Comparison of ENCODE assay signal across 12 mouse cellular contexts in genomic region chr2:121444178-121444577, GRCm38 (mm10). TPM values are rescaled to one million over a fixed set of nuclear protein-coding genes. Genes with fewer than 3 reads are reported as not detected.
DNase-seq lines count a peak whose midpoint lies in the region; ATAC-seq and TF ChIP-seq lines count a peak whose summit lies in the region.
"Had no signal": no experiment of that assay in that cellular context is flagged by ENCODE, and none has a peak within 500 bp of the region (broad histone marks: within the 10 kb centered on the region; RNA-seq: fewer than 3 reads in every experiment).

Ell3 (minus strand) TSS chr2:121444278.

- H3K36me3 ChIP-seq in heart, embryonic 16.5 days (ENCODE audit: control insufficient read depth, insufficient read depth) = peaks cover 4% of the 10 kb centered on the region; the same call in 1 of the 2 replicates
- peaks cover 3% of the 10 kb centered on the region for H3K36me3 ChIP-seq in spleen, adult 2 months (ENCODE audit: control insufficient read depth, insufficient read depth, low read length)
- no peaks in the 10 kb centered on the region for H3K36me3 ChIP-seq in limb, embryonic 11.5 days (ENCODE audit: control insufficient read depth, insufficient read depth, low read length)
- H3K36me3 ChIP-seq in stomach, postnatal 0 days (ENCODE audit: control insufficient read depth, insufficient read depth, low read length) = 0 out of 2 replicates have a peak, but pooled peaks cover 1% of the 10 kb centered on the region

- no peak for ATAC-seq in heart, embryonic 16.5 days (replicated peaks; ENCODE audit: extremely low read depth, insufficient read depth, low FRiP score)
- no peak for ATAC-seq in limb, embryonic 11.5 days (ENCODE audit: insufficient number of reproducible peaks, low FRiP score, low TSS enrichment, low read depth)
- no peak for ATAC-seq in stomach, postnatal 0 days (ENCODE audit: low FRiP score, low TSS enrichment)

- peak within 1 kb of the TSS; percentile 99 for H3K4me2 ChIP-seq in heart, embryonic 16.5 days (ENCODE audit: low read depth, low read length)
- peak within 1 kb of the TSS; percentile 91; the same call in 1 of the 2 replicates for H3K4me2 ChIP-seq in limb, embryonic 11.5 days (ENCODE audit: low read depth, severe bottlenecking)
- H3K4me2 ChIP-seq in stomach, postnatal 0 days (replicated peaks; ENCODE audit: low read depth) = peak within 1 kb of the TSS; percentile 91

- H3K4me1 ChIP-seq in heart, embryonic 16.5 days (ENCODE audit: control insufficient read depth, insufficient read depth, low read length) = peaks cover 18% of the 10 kb centered on the region
- H3K4me1 ChIP-seq in spleen, adult 2 months (ENCODE audit: control insufficient read depth, insufficient read depth, insufficient read length) = peaks cover 5% of the 10 kb centered on the region; the same call in 1 of the 2 replicates
- H3K4me1 ChIP-seq in limb, embryonic 11.5 days (ENCODE audit: control insufficient read depth, insufficient read depth, low read length) = 0 out of 2 replicates have a peak, but pooled peaks cover 8% of the 10 kb centered on the region
- 0 out of 2 replicates have a peak, but pooled peaks cover 5% of the 10 kb centered on the region for H3K4me1 ChIP-seq in stomach, postnatal 0 days (replicated peaks; ENCODE audit: control insufficient read depth, insufficient read depth)

- H3K4me3 ChIP-seq in heart, embryonic 16.5 days (ENCODE audit: low read length) = peak within 1 kb of the TSS; percentile 64
- no peak within 1 kb of the TSS for H3K4me3 ChIP-seq in spleen, adult 2 months (ENCODE audit: extremely low read depth, insufficient read depth, insufficient read length)
- H3K4me3 ChIP-seq in limb, embryonic 11.5 days (ENCODE audit: low read depth, low read length) = 0 out of 2 replicates have a peak within 1 kb of the TSS, but pooled peaks have one; percentile 35
- peak within 1 kb of the TSS; percentile 41; the same call in 1 of the 2 replicates for H3K4me3 ChIP-seq in stomach, postnatal 0 days (ENCODE audit: low read depth, low read length)
- H3K4me3 ChIP-seq: myocyte had no signal

- 85% methylated on average over 1 of the region's 1 CpGs for WGBS in heart, embryonic 16.5 days
- WGBS in spleen, adult 2 months = 91% methylated on average over 1 of the region's 1 CpGs
- 78% methylated on average over 1 of the region's 1 CpGs for WGBS in limb, embryonic 11.5 days
- WGBS in stomach, postnatal 0 days = 79% methylated on average over 1 of the region's 1 CpGs

- DNase-seq in heart, postnatal 25 days (ENCODE audit: low spot score) = no peak
- DNase-seq in spleen, adult 2 months (ENCODE audit: low read depth in 1 of 2, low spot score in 2 of 2) = no peak
- DNase-seq in spleen, postnatal 4 days (ENCODE audit: low spot score in 2 of 2) = no peak
- no peak for DNase-seq in limb, embryonic 11.5 days (ENCODE audit: low spot score)
- DNase-seq in stomach, postnatal 0 days (ENCODE audit: low spot score) = no peak
- DNase-seq in T-cell, adult 2 months (ENCODE audit: low spot score) = no peak
- no peak for DNase-seq in adrenal gland, adult 2 months
- DNase-seq: adrenal gland, postnatal 14 days had no signal

- intact Hi-C loops in heart, postnatal 25 days (cut with DNase I) = loop anchor here (10.0 kb wide), 1 partner anchor 931 kb away; no protein-coding TSS in a partner anchor

- H3K9ac ChIP-seq in heart, embryonic 16.5 days (ENCODE audit: low read length) = peak within 1 kb of the TSS; percentile 71
- H3K9ac ChIP-seq in limb, embryonic 11.5 days (ENCODE audit: low read length) = no peak within 1 kb of the TSS
- H3K9ac ChIP-seq in stomach, postnatal 0 days (ENCODE audit: low read length) = no peak within 1 kb of the TSS

- TF ChIP-seq EP300 in stomach, postnatal 0 days (optimal IDR thresholded peaks at IDR 0.05) = no peak

- H3K27ac ChIP-seq in heart, embryonic 16.5 days (ENCODE audit: low read length) = no peak within 1 kb of the TSS
- H3K27ac ChIP-seq in spleen, adult 2 months (ENCODE audit: insufficient read depth, low read length) = no peak within 1 kb of the TSS
- no peak within 1 kb of the TSS for H3K27ac ChIP-seq in limb, embryonic 11.5 days (replicated peaks; ENCODE audit: low read depth, low read length)
- H3K27ac ChIP-seq in stomach, postnatal 0 days (replicated peaks) = no peak within 1 kb of the TSS

- no peak for TF ChIP-seq CTCF in spleen, adult 2 months (IDR thresholded peaks at IDR 0.05; ENCODE audit: extremely low read depth, insufficient read depth, insufficient read length, insufficient replicate concordance)
- TF ChIP-seq CTCF in stomach, postnatal 0 days (IDR thresholded peaks at IDR 0.05; ENCODE audit: low read depth) = no peak

- H3K27me3 ChIP-seq in heart, embryonic 16.5 days (ENCODE audit: control insufficient read depth, insufficient read depth, low read length) = no peaks in the 10 kb centered on the region
- no peaks in the 10 kb centered on the region for H3K27me3 ChIP-seq in spleen, adult 2 months (ENCODE audit: control insufficient read depth, insufficient read depth, low read length)
- H3K27me3 ChIP-seq in limb, embryonic 11.5 days (ENCODE audit: control insufficient read depth, insufficient read depth, low read length) = no peaks in the 10 kb centered on the region
- H3K27me3 ChIP-seq in stomach, postnatal 0 days (ENCODE audit: control insufficient read depth, insufficient read depth, low read length) = no peaks in the 10 kb centered on the region

- no peaks in the 10 kb centered on the region for H3K9me3 ChIP-seq in heart, embryonic 16.5 days (replicated peaks; ENCODE audit: control insufficient read depth, low read length)
- no peaks in the 10 kb centered on the region for H3K9me3 ChIP-seq in limb, embryonic 11.5 days (ENCODE audit: control insufficient read depth, low read length)
- no peaks in the 10 kb centered on the region for H3K9me3 ChIP-seq in stomach, postnatal 0 days (ENCODE audit: control insufficient read depth, low read length)

- no peak for TF ChIP-seq POLR2A in spleen, adult 2 months (IDR thresholded peaks at IDR 0.05; ENCODE audit: low read depth, low read length)

RNA-seq across cellular contexts. Expression of gene Ell3, which starts in this region (rescaled TPM):
- polyA plus RNA-seq in heart, embryonic 16.5 days (2015; fragmentation: Nextera tagmentation; extraction: Ambion mirVana) = 1.1 and 1.6 TPM in 2 replicates
- under 1 TPM in 1 of 2 experiments, not detected in 1; 0.14 TPM for total RNA-seq in heart, postnatal 25 days (2021)
- 22.8 and 26.6 TPM in 2 replicates for polyA plus RNA-seq in spleen, adult 2 months (2012; rRNA removed)
- 9.6 and 9.7 TPM in 2 replicates for polyA plus RNA-seq in limb, embryonic 11.5 days (2014; fragmentation: Nextera tagmentation; extraction: Ambion mirVana)
- 4.9 and 5.4 TPM in 2 replicates for polyA plus RNA-seq in stomach, postnatal 0 days (2015; fragmentation: Nextera tagmentation; extraction: Ambion mirVana)
- total RNA-seq in adrenal gland, adult 2 months (2021) = under 1 TPM; 0.35 to 0.63 TPM
- 0.20 and 0.23 TPM in 2 replicates for polyA plus RNA-seq in adrenal gland, adult 2 months (2012; rRNA removed)
- total RNA-seq: common myeloid progenitor, adult 5-6 weeks; left cerebral cortex, postnatal 14 days had no signal
